Mouse (Mus musculus): Measurements from ENCODE around the gene Prpf31. TPM values are rescaled to one million over a fixed set of nuclear protein-coding genes. Genes with fewer than 3 reads are reported as not detected.

Prpf31 gene
- 48.3 and 48.8 TPM in 2 replicates for polyA plus RNA-seq (2012; rRNA removed)

GRCm38 (mm10) chr7:3629543-3630477 is at the start of gene Prpf31, which contains the start of gene Tfpt:
Prpf31 (plus strand) TSS chr7:3629985.
Tfpt (minus strand) TSS chr7:3629929.

GRCm38 (mm10) chr7:3616057-3616388 is 13.8 kb upstream of the Prpf31 start, which contains the start of gene Oscar:
Oscar (minus strand) TSS chr7:3616157.

GRCm38 (mm10) chr7:3617242-3617995 is 12.4 kb upstream of the Prpf31 start, which contains the start of gene Ndufa3:
Ndufa3 (plus strand) TSS chr7:3617373.

GRCm38 (mm10) chr7:3644672-3645487 is 15.1 kb downstream of the Prpf31 start, which contains the start of gene Cnot3:
Cnot3 (plus strand) TSS chr7:3645268.

GRCm38 (mm10) chr7:3665215-3666114 is 35.7 kb downstream of the Prpf31 start, which contains the start of gene Leng1:
Leng1 (minus strand) TSS chr7:3665840.

GRCm38 (mm10) chr7:3677342-3677741 is 47.6 kb downstream of the Prpf31 start, which contains the start of gene Tmc4:
Tmc4 (minus strand) TSS chr7:3677553.

Other genes starting within 250 kb of the Prpf31 start
- gene Cacng8, start 239.3 kb upstream of the Prpf31 start, polyA plus RNA-seq (2012; rRNA removed), result 1.5 and 1.9 TPM in 2 replicates
- 0.32 and 0.77 TPM in 2 replicates for gene Cacng6, start 205.8 kb upstream of the Prpf31 start, polyA plus RNA-seq (2012; rRNA removed)
- not detected in 2 replicates for gene Tarm1, start 127.4 kb upstream of the Prpf31 start, polyA plus RNA-seq (2012; rRNA removed)
- 0.66 and 1.5 TPM in 2 replicates for gene Oscar, start 13.8 kb upstream of the Prpf31 start, polyA plus RNA-seq (2012; rRNA removed)
- 174 and 275 TPM in 2 replicates for gene Ndufa3, start 12.6 kb upstream of the Prpf31 start, polyA plus RNA-seq (2012; rRNA removed)
- gene Tfpt, start 56 bp upstream of the Prpf31 start, polyA plus RNA-seq (2012; rRNA removed), result 7.0 and 8.9 TPM in 2 replicates
- gene Cnot3, start 15.3 kb downstream of the Prpf31 start, polyA plus RNA-seq (2012; rRNA removed), result 70.9 and 95.3 TPM in 2 replicates
- 4.2 and 4.5 TPM in 2 replicates for gene Leng1, start 35.9 kb downstream of the Prpf31 start, polyA plus RNA-seq (2012; rRNA removed)
- gene Tmc4, start 47.6 kb downstream of the Prpf31 start, polyA plus RNA-seq (2012; rRNA removed), result 50.6 and 58.5 TPM in 2 replicates
- 210 and 216 TPM in 2 replicates for gene Tsen34, start 62.9 kb downstream of the Prpf31 start, polyA plus RNA-seq (2012; rRNA removed)
- gene Mboat7, start 63.5 kb downstream of the Prpf31 start, polyA plus RNA-seq (2012; rRNA removed), result 95.4 and 98.2 TPM in 2 replicates
- gene Rps9, start 74.0 kb downstream of the Prpf31 start, polyA plus RNA-seq (2012; rRNA removed), result 2,155 and 3,536 TPM in 2 replicates
- gene Pirb, start 90.4 kb downstream of the Prpf31 start, polyA plus RNA-seq (2012; rRNA removed), result 10.0 and 10.1 TPM in 2 replicates
- gene Gm15448, start 195.7 kb downstream of the Prpf31 start, polyA plus RNA-seq (2012; rRNA removed), result 0.15 and 0.29 TPM in 2 replicates
- 0.48 and 0.53 TPM in 2 replicates for gene Pira2, start 215.1 kb downstream of the Prpf31 start, polyA plus RNA-seq (2012; rRNA removed)

Measured in ovary, adult 2 months (tissue).